19 mouse cellular contexts compared by ENCODE assay signal in the genomic region with DNA sequence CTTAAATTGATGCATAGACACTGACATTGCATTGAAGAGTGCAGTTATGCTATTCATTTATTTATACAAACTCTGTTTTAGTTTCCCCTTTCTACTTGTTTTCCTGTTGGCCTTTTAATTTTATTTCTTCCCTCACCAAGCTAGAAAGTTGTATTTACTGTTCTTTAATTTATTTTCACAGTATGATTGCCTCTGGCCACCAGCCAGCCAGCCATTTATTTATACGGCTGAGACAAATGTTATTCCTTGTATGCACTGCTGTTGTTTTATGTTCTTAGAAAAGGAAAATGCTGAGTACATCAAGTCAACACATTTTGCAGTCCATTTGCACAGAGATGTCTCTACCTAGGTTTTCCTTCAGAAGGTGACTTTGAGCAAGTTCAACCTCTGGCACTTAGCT.
DNase-seq lines count a peak whose midpoint lies in the region.
"Had no signal": no experiment of that assay in that cellular context is flagged by ENCODE, and none has a peak within 500 bp of the region (broad histone marks: within the 10 kb centered on the region; RNA-seq: fewer than 3 reads in every experiment).

No protein-coding gene starts in this region.

- peak; percentile 5 to 6 for DNase-seq in frontal cortex, postnatal 36 days (ENCODE audit: low spot score in 2 of 2)
- no peak for DNase-seq in frontal cortex, postnatal 10 days (ENCODE audit: low spot score in 2 of 2)
- DNase-seq in kidney, postnatal 14 days, result peak; percentile 17
- DNase-seq in kidney, adult 8-10 months, result no peak
- peak; percentile 10 to 14 for DNase-seq in right cerebral cortex, adult 2 months (ENCODE audit: low spot score in 2 of 2)
- no peak for DNase-seq in right cerebral cortex, postnatal 36 days (ENCODE audit: low spot score in 2 of 2)
- peak; percentile 20 for DNase-seq in right cerebral cortex, postnatal 4 days
- DNase-seq: adrenal gland, postnatal 10 days; cerebellum, adult 11-12 months; cerebellum, adult 9-11 months; embryo, embryonic 11 days; gastrocnemius, postnatal 25 days; heart, adult 18-20 months; heart, postnatal 4 days; kidney, adult 18-20 months; kidney, postnatal 36 days; liver, embryonic 13.5 days; lung, adult 18-20 months; lung, postnatal 10 days had no signal

Comparison
In these comparisons a context has a peak if more than half of its experiments do, and no peak if none do; other contexts are left out.
1. DNase-seq: peak in frontal cortex, postnatal 36 days (2 of 2), kidney, postnatal 14 days (single experiment), right cerebral cortex, adult 2 months (2 of 2) and right cerebral cortex, postnatal 4 days (single experiment); none in frontal cortex, postnatal 10 days (0 of 2), kidney, adult 8-10 months (0 of 2) and right cerebral cortex, postnatal 36 days (0 of 2).